Mouse (Mus musculus) limb, embryonic 11.5 days (tissue): ENCODE measurements around the gene Mapk8ip2. TPM values are rescaled to one million over a fixed set of nuclear protein-coding genes. Genes with fewer than 3 reads are reported as not detected.

Experiments
- ATAC-seq: fragments of 200-750 bp; cut with Nextera tagmentation; 2 replicates; pipeline ENCODE4 v1.8.0; 2017; ENCODE audit warnings: low read depth; ENCODE audit not compliant: insufficient number of reproducible peaks, low FRiP score, low TSS enrichment
- DNase-seq: peaks from one replicate; pipeline ENCODE4 v3.0.0-alpha.2; 2015; ENCODE audit warnings: low spot score
- H3K27ac ChIP-seq: fragments of 300-500 bp; sonication (generic); replicated peaks from 2 replicates; pipeline ENCODE4 v1.5.1; 2014; ENCODE audit warnings: low read depth, mild to moderate bottlenecking, low read length
- H3K27me3 ChIP-seq: fragments of 300-500 bp; sonication (generic); 2 replicates; pipeline ENCODE4 v1.6.1; 2014; ENCODE audit warnings: mild to moderate bottlenecking, low read length, mixed read lengths; ENCODE audit not compliant: control insufficient read depth, insufficient read depth
- H3K36me3 ChIP-seq: fragments of 300-500 bp; sonication (generic); 2 replicates; pipeline ENCODE4 v1.6.1; 2014; ENCODE audit warnings: mild to moderate bottlenecking, low read length, moderate library complexity, mixed read lengths; ENCODE audit not compliant: control insufficient read depth, insufficient read depth
- H3K4me1 ChIP-seq: fragments of 300-500 bp; sonication (generic); 2 replicates; pipeline ENCODE4 v1.6.1; 2014; ENCODE audit warnings: low read length, mixed read lengths; ENCODE audit not compliant: control insufficient read depth, insufficient read depth
- H3K4me2 ChIP-seq: fragments of 300-500 bp; sonication (generic); 2 replicates; pipeline ENCODE4 v1.6.1; 2014; ENCODE audit warnings: low read depth, mild to moderate bottlenecking, moderate library complexity; ENCODE audit not compliant: severe bottlenecking
- H3K4me3 ChIP-seq: fragments of 300-500 bp; sonication (generic); 2 replicates; pipeline ENCODE4 v1.5.1; 2014; ENCODE audit warnings: low read depth, low read length
- H3K9ac ChIP-seq: fragments of 300-500 bp; sonication (generic); 2 replicates; pipeline ENCODE4 v1.6.1; 2014; ENCODE audit warnings: mild to moderate bottlenecking, low read length
- H3K9me3 ChIP-seq: fragments of 300-500 bp; sonication (generic); 2 replicates; pipeline ENCODE4 v1.6.1; 2016; ENCODE audit warnings: low read length; ENCODE audit not compliant: control insufficient read depth
- WGBS: fragments of 180-500 bp; shearing (Covaris S2); extraction: QIAGEN DNeasy Blood & Tissue Kit; methylation state at CpG from one replicate; pipeline ENCODE4 v1.1.7; 2014; 5-methylcytosine and 5-hydroxymethylcytosine counted together
- polyA plus RNA-seq: library from polyadenylated mRNA; unstranded; fragments of >200 nt; fragmentation: Nextera tagmentation; extraction: Ambion mirVana; gene quantifications from 2 replicates; pipeline ENCODE4 v1.2.1, GENCODE M21; 2014

The Mapk8ip2 gene
- polyA plus RNA-seq, 1 experiment from 2014 or later = 1.3 TPM

GRCm38 (mm10) chr15:89498049-89498960 is 44.6 kb downstream of the Mapk8ip2 start:
- peaks cover 18% of the 10 kb centered on the region for H3K27me3 ChIP-seq
- no peaks in the 10 kb centered on the region for H3K36me3 ChIP-seq
- DNase-seq = no peak
- 2% methylated on average over 41 of the region's 41 CpGs for WGBS
- no peak overlapping the region for H3K27ac ChIP-seq
- ATAC-seq = no peak
- peak overlapping the region; percentile 75 for H3K4me3 ChIP-seq
- H3K9me3 ChIP-seq = no peaks in the 10 kb centered on the region
- peak overlapping the region; percentile 85; the same call in 1 of the 2 replicates for H3K9ac ChIP-seq
- H3K4me2 ChIP-seq = peak overlapping the region; percentile 73
- peaks cover 10% of the 10 kb centered on the region for H3K4me1 ChIP-seq

- DNase-seq (peak; percentile 61), ATAC-seq (peak; percentile 24; the same call in 1 of the 2 replicates)
- 1% methylated on average over 37 of the region's 72 CpGs for WGBS
- Histone ChIP-seq H3K27me3 (peaks cover 18% of the 10 kb centered on the region), H3K27ac (no peak within 1 kb of the TSS), H3K9me3 (no peaks in the 10 kb centered on the region), H3K4me2 (peak within 1 kb of the TSS; percentile 73), H3K4me3 (peak within 1 kb of the TSS; percentile 75), H3K36me3 (no peaks in the 10 kb centered on the region), H3K9ac (peak within 1 kb of the TSS; percentile 85), H3K4me1 (peaks cover 10% of the 10 kb centered on the region)
Observed at GRCm38 (mm10) chr15:89498961-89499688, 45.4 kb downstream of the Mapk8ip2 start, which contains the start of gene Shank3. TSS of gene Shank3 (plus strand) at chr15:89499623.

- Histone ChIP-seq H3K27me3 (peaks cover 18% of the 10 kb centered on the region), H3K4me1 (peaks cover 10% of the 10 kb centered on the region), H3K36me3 (no peaks in the 10 kb centered on the region), H3K9ac (peak overlapping the region; percentile 85), H3K4me3 (peak overlapping the region; percentile 75), H3K27ac (no peak overlapping the region), H3K4me2 (peak overlapping the region; percentile 73), H3K9me3 (no peaks in the 10 kb centered on the region)
- peak; percentile 73 for ATAC-seq
- 0% methylated on average over 35 of the region's 60 CpGs for WGBS
- peak; percentile 80 for DNase-seq
Observed at GRCm38 (mm10) chr15:89499784-89500220, 46.1 kb downstream of the Mapk8ip2 start.

GRCm38 (mm10) chr15:89500221-89500791 is 46.6 kb downstream of the Mapk8ip2 start:
- Histone ChIP-seq H3K4me2 (peak overlapping the region; percentile 73), H3K9ac (peak overlapping the region; percentile 85), H3K36me3 (no peaks in the 10 kb centered on the region), H3K4me3 (peak overlapping the region; percentile 75), H3K4me1 (peaks cover 10% of the 10 kb centered on the region), H3K27ac (no peak overlapping the region), H3K27me3 (peaks cover 18% of the 10 kb centered on the region), H3K9me3 (no peaks in the 10 kb centered on the region)
- 1% methylated on average over 35 of the region's 35 CpGs for WGBS
- ATAC-seq (peak; percentile 72), DNase-seq (peak; percentile 70)

- H3K4me2 ChIP-seq = no peak overlapping the region
Observed at GRCm38 (mm10) chr15:89501321-89501720, 47.6 kb downstream of the Mapk8ip2 start.

GRCm38 (mm10) chr15:89504838-89505237 is 51.1 kb downstream of the Mapk8ip2 start:
- no peaks in the 10 kb centered on the region; the same call in 1 of the 2 replicates for H3K36me3 ChIP-seq
- no peak overlapping the region for H3K27ac ChIP-seq
- 0 out of 2 replicates have a peak, but pooled peaks cover 2% of the 10 kb centered on the region for H3K4me1 ChIP-seq
- no peak overlapping the region for H3K4me2 ChIP-seq
- H3K9me3 ChIP-seq = no peaks in the 10 kb centered on the region
- no peak for ATAC-seq
- no peak overlapping the region for H3K9ac ChIP-seq
- WGBS = 98% methylated on average over 9 of the region's 9 CpGs
- DNase-seq = no peak
- no peak overlapping the region for H3K4me3 ChIP-seq
- 0 out of 2 replicates have a peak, but pooled peaks cover 2% of the 10 kb centered on the region for H3K27me3 ChIP-seq

More at GRCm38 (mm10) chr15:89501321-89501720, 47.6 kb downstream of the Mapk8ip2 start:
- Histone ChIP-seq H3K36me3 (no peaks in the 10 kb centered on the region), H3K27ac (no peak overlapping the region), H3K27me3 (peaks cover 16% of the 10 kb centered on the region), H3K9me3 (no peaks in the 10 kb centered on the region), H3K4me1 (peaks cover 10% of the 10 kb centered on the region), H3K9ac (no peak overlapping the region), H3K4me3 (no peak overlapping the region)
- ATAC-seq = no peak
- no peak for DNase-seq
- WGBS = 91% methylated on average over 3 of the region's 3 CpGs

- Histone ChIP-seq H3K4me3 (no peak overlapping the region), H3K27me3 (no peaks in the 10 kb centered on the region), H3K9me3 (no peaks in the 10 kb centered on the region), H3K36me3 (no peaks in the 10 kb centered on the region; the same call in 1 of the 2 replicates), H3K4me2 (no peak overlapping the region), H3K4me1 (no peaks in the 10 kb centered on the region), H3K9ac (no peak overlapping the region), H3K27ac (no peak overlapping the region)
- no peak for DNase-seq
- no peak for ATAC-seq
- 89% methylated on average over 8 of the region's 8 CpGs for WGBS
Observed at GRCm38 (mm10) chr15:89507751-89508150, 54.0 kb downstream of the Mapk8ip2 start.

- WGBS = 81% methylated on average over 4 of the region's 4 CpGs
- H3K4me1 ChIP-seq = no peaks in the 10 kb centered on the region
- H3K27ac ChIP-seq = no peak overlapping the region
- H3K27me3 ChIP-seq = no peaks in the 10 kb centered on the region
- H3K9ac ChIP-seq = no peak overlapping the region
- no peaks in the 10 kb centered on the region for H3K9me3 ChIP-seq
- no peak overlapping the region for H3K4me3 ChIP-seq
- no peak overlapping the region for H3K4me2 ChIP-seq
- ATAC-seq (no peak), DNase-seq (no peak)
- no peaks in the 10 kb centered on the region for H3K36me3 ChIP-seq
Observed at GRCm38 (mm10) chr15:89512679-89513078, 59.0 kb downstream of the Mapk8ip2 start.
